Mouse (Mus musculus) heart, adult 2 months (tissue): ENCODE data around the gene Plekhf1. TPM values are rescaled to one million over a fixed set of nuclear protein-coding genes. Genes with fewer than 3 reads are reported as not detected.
A peak's percentile ranks its signal among the peaks of the same experiment; 100 is the strongest.

Source experiments
- DNase-seq, 2 experiments: peaks; one replicate each; pipeline ENCODE4 v3.0.0; 2021
- H3K27ac ChIP-seq: fragments of 200-600 bp; 2 replicates; pipeline ENCODE4 v1.8.1; 2022
- H3K27me3 ChIP-seq: fragments of 200-500 bp; 2 replicates; pipeline ENCODE4 v1.6.1; 2012; ENCODE audit warnings: mild to moderate bottlenecking, low read length, inconsistent platforms, mixed read lengths; ENCODE audit not compliant: control insufficient read depth, insufficient read depth
- H3K36me3 ChIP-seq: fragments of 200-500 bp; 2 replicates; pipeline ENCODE4 v1.6.1; 2012; ENCODE audit warnings: low read length, inconsistent platforms; ENCODE audit not compliant: control insufficient read depth, insufficient read depth
- H3K4me1 ChIP-seq: fragments of 200-500 bp; 2 replicates; pipeline ENCODE4 v1.6.1; 2011; ENCODE audit warnings: low read length; ENCODE audit not compliant: control insufficient read depth, insufficient read depth
- H3K4me3 ChIP-seq: fragments of 200-600 bp; 2 replicates; pipeline ENCODE4 v1.8.1; 2022
- H3K79me2 ChIP-seq: fragments of 200-500 bp; replicated peaks from 2 replicates; pipeline ENCODE4 v1.6.1; 2012; ENCODE audit warnings: mild to moderate bottlenecking, inconsistent platforms, low read length, moderate library complexity, mixed read lengths; ENCODE audit not compliant: control insufficient read depth, insufficient read depth
- H3K9ac ChIP-seq: fragments of 200-500 bp; 2 replicates; pipeline ENCODE4 v1.6.1; 2012; ENCODE audit warnings: low read depth, mild to moderate bottlenecking, control low read depth, inconsistent platforms, low read length, mixed read lengths
- CTCF ChIP-seq: fragments of 200-600 bp; IDR thresholded peaks from 2 replicates; pipeline ENCODE4 v1.8.1; 2022; ENCODE audit warnings: antibody characterized with exemption, mild to moderate bottlenecking, moderate library complexity
- EP300 ChIP-seq: fragments of 200-500 bp; IDR thresholded peaks from 2 replicates; pipeline ENCODE4 v1.6.1; 2011; ENCODE audit warnings: low read depth, low read length, control low read depth; ENCODE audit not compliant: insufficient read depth
- POLR2A ChIP-seq: fragments of 200-500 bp; IDR thresholded peaks from 2 replicates; pipeline ENCODE4 v1.6.1; 2011; ENCODE audit warnings: mild to moderate bottlenecking, low read depth, low read length, control low read depth; ENCODE audit not compliant: insufficient read depth
- WGBS: fragments of 180-500 bp; shearing (Covaris S2); methylation state at CpG from one replicate; pipeline ENCODE4 v1.1.7; 2018; 5-methylcytosine and 5-hydroxymethylcytosine counted together
- intact Hi-C: fragments of 180-260 bp; cut with DNase I; formaldehyde crosslinking; loops from one replicate; pipeline ENCODE4 v1.15.1; 2025
- polyA plus RNA-seq: library from polyadenylated mRNA; depleted of rRNA; stranded (reverse); fragments of >200 nt; gene quantifications from 2 replicates; pipeline ENCODE4 v1.2.3, GENCODE M21; 2012
- total RNA-seq, 2 experiments: library from RNA; stranded (reverse); gene quantifications; 2 replicates each; pipeline ENCODE4 v1.2.3; 2021

Plekhf1 gene
- total and polyA plus RNA-seq, 3 experiments: 8.9 to 14.6 (median 9.3) TPM

DNA sequence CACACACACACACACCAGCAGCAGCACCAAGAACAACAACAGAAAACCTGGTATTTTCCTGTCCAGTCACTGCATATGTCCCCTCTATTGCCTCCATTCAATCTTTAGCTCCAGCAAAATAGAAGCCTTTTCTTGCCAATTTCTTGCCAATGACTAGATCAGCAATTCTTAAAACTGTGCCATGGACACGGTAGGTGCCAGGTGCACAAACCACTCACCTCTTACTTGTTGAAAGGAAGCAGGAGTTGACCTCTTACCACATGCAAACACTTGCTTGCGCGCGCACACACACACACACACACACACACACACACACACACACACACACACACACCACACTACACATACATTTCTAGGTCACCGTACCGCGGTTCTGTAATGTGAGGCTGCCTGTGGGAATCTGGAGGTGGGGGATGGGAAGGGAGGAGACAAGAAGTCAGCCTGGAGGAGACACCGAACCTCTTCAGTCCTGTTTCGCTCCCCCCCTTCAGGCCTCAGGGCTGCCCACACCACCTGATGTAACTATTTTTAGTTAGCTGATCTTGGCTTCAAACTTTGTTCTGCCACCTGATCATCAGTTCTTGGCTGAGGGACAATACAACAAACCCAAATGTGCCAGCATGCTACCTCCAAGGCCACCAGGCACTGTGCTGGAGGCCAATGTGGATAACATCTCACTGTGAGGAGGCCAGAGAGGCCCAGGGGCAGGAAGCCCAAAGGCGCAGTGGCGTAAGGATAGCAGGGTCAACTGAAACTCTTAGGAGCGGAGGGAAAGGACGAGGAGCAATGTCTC lies 3.0 kb downstream of the Plekhf1 start:
- Histone ChIP-seq H3K4me3 (no peak overlapping the region), H3K9ac (0 out of 2 replicates have a peak overlapping the region, but pooled peaks have one; percentile 23), H3K27me3 (no peaks in the 10 kb centered on the region), H3K4me1 (peaks cover 4% of the 10 kb centered on the region), H3K36me3 (peaks cover 4% of the 10 kb centered on the region; the same call in 1 of the 2 replicates), H3K27ac (peak overlapping the region; percentile 87), H3K79me2 (no peaks in the 10 kb centered on the region)
- TF ChIP-seq CTCF: no peak
- TF ChIP-seq EP300: peak; percentile 89
- peak; percentile 43; the same call in 1 of the 2 replicates for TF ChIP-seq POLR2A
- WGBS: 64% methylated on average over 13 of the region's 13 CpGs
- intact Hi-C loops: no loop called here
- peak; percentile 53 to 78 for DNase-seq

- TF ChIP-seq CTCF (no peak), POLR2A (no peak), EP300 (no peak)
- Histone ChIP-seq H3K9ac (no peak overlapping the region), H3K4me3 (no peak overlapping the region), H3K79me2 (no peaks in the 10 kb centered on the region), H3K36me3 (peaks cover 8% of the 10 kb centered on the region; the same call in 1 of the 2 replicates), H3K4me1 (peaks cover 18% of the 10 kb centered on the region), H3K27ac (no peak overlapping the region), H3K27me3 (no peaks in the 10 kb centered on the region)
- intact Hi-C loops: no loop called here
- DNase-seq: no peak
- 91% methylated on average over 7 of the region's 7 CpGs for WGBS
Measured at GRCm38 (mm10) chr7:38220866-38221265, 7.0 kb downstream of the Plekhf1 start.

GRCm38 (mm10) chr7:38219526-38219925 lies 8.3 kb downstream of the Plekhf1 start:
- WGBS: 82% methylated on average over 4 of the region's 4 CpGs
- Histone ChIP-seq H3K36me3 (peaks cover 8% of the 10 kb centered on the region; the same call in 1 of the 2 replicates), H3K27me3 (no peaks in the 10 kb centered on the region), H3K4me3 (no peak overlapping the region), H3K4me1 (peaks cover 20% of the 10 kb centered on the region), H3K9ac (no peak overlapping the region), H3K79me2 (no peaks in the 10 kb centered on the region), H3K27ac (no peak overlapping the region)
- intact Hi-C loops: no loop called here
- DNase-seq: no peak
- no peak for TF ChIP-seq EP300

- H3K79me2 ChIP-seq: no peaks in the 10 kb centered on the region
- H3K4me1 ChIP-seq: peaks cover 20% of the 10 kb centered on the region
- intact Hi-C loops: no loop called here
- WGBS: 64% methylated on average over 8 of the region's 8 CpGs
- TF ChIP-seq CTCF (no peak), POLR2A (no peak), EP300 (no peak)
- no peaks in the 10 kb centered on the region for H3K27me3 ChIP-seq
- no peak for DNase-seq
- H3K4me3 ChIP-seq: no peak overlapping the region
- H3K36me3 ChIP-seq: peaks cover 8% of the 10 kb centered on the region; the same call in 1 of the 2 replicates
- no peak overlapping the region for H3K9ac ChIP-seq
- H3K27ac ChIP-seq: no peak overlapping the region; the same call in 1 of the 2 replicates
Measured at GRCm38 (mm10) chr7:38218631-38219367, 9.0 kb downstream of the Plekhf1 start.

DNA sequence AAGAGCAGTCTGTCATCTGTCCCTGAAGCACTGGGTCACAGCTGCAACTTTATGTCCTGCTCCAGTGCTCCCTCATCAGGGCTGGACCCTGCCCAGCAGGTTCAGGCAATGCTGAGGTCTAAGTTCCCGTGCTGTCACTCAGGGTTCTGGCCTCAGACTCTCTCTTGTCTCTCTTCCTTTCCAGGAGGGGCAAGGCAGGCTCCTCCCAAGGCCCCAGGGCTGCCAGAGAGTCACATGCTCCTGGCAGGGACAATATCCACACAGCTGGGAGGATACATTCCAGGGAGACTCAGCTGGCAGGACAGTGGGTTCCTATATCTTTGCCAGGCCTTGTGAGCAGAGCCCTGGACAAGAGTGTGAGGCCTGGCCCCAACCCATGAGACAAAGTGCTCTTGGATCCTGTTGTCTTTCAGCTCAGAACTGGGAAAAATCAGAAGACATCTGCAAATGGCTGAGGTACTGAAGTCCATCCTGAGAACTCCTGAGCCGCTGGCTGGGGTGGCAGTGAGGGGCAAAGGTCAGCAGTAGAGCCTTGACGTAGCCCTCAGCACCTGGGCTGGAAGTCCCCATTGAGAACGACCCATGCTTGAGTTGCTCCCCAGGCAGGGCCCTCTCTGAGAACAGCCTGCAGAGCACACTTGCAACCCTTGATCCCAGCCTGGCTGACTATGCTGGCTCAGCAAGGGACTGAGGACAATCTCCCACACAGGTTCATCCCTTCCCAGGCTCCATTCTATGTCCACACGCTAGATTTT lies 10.2 kb downstream of the Plekhf1 start:
- intact Hi-C loops: no loop called here
- peaks cover 8% of the 10 kb centered on the region; the same call in 1 of the 2 replicates for H3K36me3 ChIP-seq
- peak overlapping the region; percentile 80 for H3K27ac ChIP-seq
- no peak overlapping the region for H3K4me3 ChIP-seq
- peak overlapping the region; percentile 31; the same call in 1 of the 2 replicates for H3K9ac ChIP-seq
- peak; percentile 92 to 93 for DNase-seq
- no peaks in the 10 kb centered on the region for H3K27me3 ChIP-seq
- 38% methylated on average over 5 of the region's 5 CpGs for WGBS
- TF ChIP-seq POLR2A (peak; percentile 35; the same call in 1 of the 2 replicates), CTCF (peak; percentile 48), EP300 (peak; percentile 99)
- H3K79me2 ChIP-seq: no peaks in the 10 kb centered on the region
- H3K4me1 ChIP-seq: peaks cover 26% of the 10 kb centered on the region
